Mouse (Mus musculus): ENCODE data around the gene Vgf.

Gene Vgf

GRCm38 (mm10) chr5:137070881-137071605, 44.9 kb downstream of the Vgf start:
- no peak for DNase-seq (ENCODE audit: extremely low spot score, low spot score)

GRCm38 (mm10) chr5:137072079-137072960, 46.1 kb downstream of the Vgf start, which contains the start of gene Serpine1:
Gene Serpine1 (minus strand): TSS chr5:137072268.
- peak; percentile 63 for DNase-seq (ENCODE audit: extremely low spot score, low spot score)

GRCm38 (mm10) chr5:137073141-137073540, 46.9 kb downstream of the Vgf start:
- no peak for DNase-seq (ENCODE audit: extremely low spot score, low spot score)

GRCm38 (mm10) chr5:137074191-137074651, 48.0 kb downstream of the Vgf start:
- no peak for DNase-seq (ENCODE audit: extremely low spot score, low spot score)

- DNase-seq (ENCODE audit: extremely low spot score, low spot score): no peak
Measured at GRCm38 (mm10) chr5:137075726-137076125, 49.5 kb downstream of the Vgf start.

- DNase-seq (ENCODE audit: extremely low spot score, low spot score): no peak
Measured at GRCm38 (mm10) chr5:137076191-137076930, 50.2 kb downstream of the Vgf start.

- DNase-seq (ENCODE audit: extremely low spot score, low spot score): no peak
Measured at GRCm38 (mm10) chr5:137077187-137077586, 51.0 kb downstream of the Vgf start.

GRCm38 (mm10) chr5:137078041-137078440, 51.8 kb downstream of the Vgf start:
- DNase-seq (ENCODE audit: extremely low spot score, low spot score): no peak

- DNase-seq (ENCODE audit: extremely low spot score, low spot score): no peak
Measured at GRCm38 (mm10) chr5:137078616-137079015, 52.4 kb downstream of the Vgf start.

- no peak for DNase-seq (ENCODE audit: extremely low spot score, low spot score)
Measured at GRCm38 (mm10) chr5:137079849-137080248, 53.7 kb downstream of the Vgf start.
